In the genomic region with DNA sequence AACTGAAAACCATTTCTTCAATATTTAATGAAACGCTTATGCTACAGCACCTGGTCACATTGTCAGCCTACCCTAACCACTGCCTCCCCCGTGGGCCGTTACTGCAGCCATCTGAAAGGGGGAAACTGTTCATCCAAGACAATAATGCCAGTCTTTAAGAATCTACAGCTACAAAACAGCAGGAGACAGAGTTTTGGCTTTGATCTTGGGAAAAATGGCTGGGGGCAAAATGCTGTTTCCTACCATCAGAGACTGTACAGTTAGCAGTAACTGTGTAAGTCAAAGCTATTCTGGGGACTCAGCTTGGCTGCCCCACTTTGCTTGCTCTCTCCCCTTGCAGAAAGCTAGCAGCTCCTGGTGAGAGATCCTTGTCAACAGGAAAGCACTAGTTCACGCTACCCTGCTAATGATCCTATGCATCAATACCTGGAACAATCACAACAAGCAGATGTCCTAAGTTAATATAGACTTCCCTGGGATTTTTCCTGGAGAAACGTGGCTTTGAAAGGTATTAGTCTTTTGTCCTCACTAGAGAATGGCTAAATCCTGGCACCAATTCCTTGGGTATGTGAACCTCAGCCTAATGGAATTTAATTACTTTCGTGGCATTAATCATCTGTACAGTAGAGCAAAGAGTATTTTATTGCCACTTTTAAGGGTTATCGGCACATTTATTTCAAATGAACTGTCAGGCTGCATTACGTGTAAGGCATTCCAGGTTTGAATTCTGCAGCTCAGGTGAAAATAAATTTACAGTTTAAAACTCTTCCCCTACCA, we compare ENCODE assay signal across 20 mouse cellular contexts.
DNase-seq lines count a peak whose midpoint lies in the region; ATAC-seq and TF ChIP-seq lines count a peak whose summit lies in the region.
"Had no signal": no experiment of that assay in that cellular context is flagged by ENCODE, and none has a peak within 500 bp of the region (broad histone marks: within the 10 kb centered on the region; RNA-seq: fewer than 3 reads in every experiment).

No protein-coding gene starts in this region.

- H3K27ac ChIP-seq in forebrain, embryonic 14.5 days (ENCODE audit: low read depth, low read length), result peak overlapping the region; percentile 10; the same call in 1 of the 2 replicates
- no peak overlapping the region for H3K27ac ChIP-seq in forebrain, postnatal 0 days (ENCODE audit: low read depth, low read length)
- no peak overlapping the region for H3K27ac ChIP-seq in limb, embryonic 11.5 days (replicated peaks; ENCODE audit: low read depth, low read length)
- H3K27ac ChIP-seq in limb, embryonic 10.5 days, result no peak overlapping the region
- H3K27ac ChIP-seq in midbrain, embryonic 15.5 days, result peak overlapping the region; percentile 52
- H3K27ac ChIP-seq: gastrocnemius, adult 2 months; heart, embryonic 10.5 days; liver, embryonic 12.5 days; macrophage had no signal

- peak; percentile 44; the same call in 1 of the 2 replicates for ATAC-seq in forebrain, embryonic 14.5 days
- no peak for ATAC-seq in forebrain, postnatal 0 days
- ATAC-seq in limb, embryonic 11.5 days (ENCODE audit: insufficient number of reproducible peaks, low FRiP score, low TSS enrichment, low read depth), result no peak
- peak; percentile 71; the same call in 1 of the 2 replicates for ATAC-seq in midbrain, embryonic 15.5 days (replicated peaks)
- ATAC-seq in inflammation-experienced regulatory T-cells, adult 6 months, result no peak
- ATAC-seq: liver, embryonic 12.5 days had no signal

- no peaks in the 10 kb centered on the region for H3K27me3 ChIP-seq in forebrain, embryonic 14.5 days (replicated peaks; ENCODE audit: control insufficient read depth, insufficient read depth, low read length)
- H3K27me3 ChIP-seq in forebrain, postnatal 0 days (ENCODE audit: insufficient read depth, low read length), result no peaks in the 10 kb centered on the region
- H3K27me3 ChIP-seq in limb, embryonic 11.5 days (ENCODE audit: control insufficient read depth, insufficient read depth, low read length), result no peaks in the 10 kb centered on the region
- H3K27me3 ChIP-seq in limb, embryonic 10.5 days (ENCODE audit: low read depth, poor library complexity, severe bottlenecking), result 0 out of 2 replicates have a peak, but pooled peaks cover 6% of the 10 kb centered on the region
- no peaks in the 10 kb centered on the region for H3K27me3 ChIP-seq in midbrain, embryonic 15.5 days (replicated peaks)
- H3K27me3 ChIP-seq: CH12.LX; liver, embryonic 12.5 days had no signal

- H3K9ac ChIP-seq in forebrain, embryonic 14.5 days (ENCODE audit: low read length), result no peak overlapping the region
- no peak overlapping the region for H3K9ac ChIP-seq in forebrain, postnatal 0 days
- H3K9ac ChIP-seq in limb, embryonic 11.5 days (ENCODE audit: low read length), result no peak overlapping the region
- H3K9ac ChIP-seq in midbrain, embryonic 15.5 days, result no peak overlapping the region
- H3K9ac ChIP-seq: liver, embryonic 12.5 days had no signal

- peaks cover 6% of the 10 kb centered on the region; the same call in 1 of the 2 replicates for H3K4me1 ChIP-seq in forebrain, embryonic 14.5 days (ENCODE audit: control insufficient read depth, insufficient read depth, low read length)
- no peaks in the 10 kb centered on the region for H3K4me1 ChIP-seq in forebrain, postnatal 0 days (ENCODE audit: insufficient read depth)
- H3K4me1 ChIP-seq in limb, embryonic 11.5 days (ENCODE audit: control insufficient read depth, insufficient read depth, low read length), result no peaks in the 10 kb centered on the region; the same call in 1 of the 2 replicates
- H3K4me1 ChIP-seq in limb, embryonic 10.5 days, result peaks cover 9% of the 10 kb centered on the region
- H3K4me1 ChIP-seq in midbrain, embryonic 15.5 days, result peaks cover 8% of the 10 kb centered on the region
- H3K4me1 ChIP-seq: heart, embryonic 10.5 days; liver, embryonic 12.5 days had no signal

- no peaks in the 10 kb centered on the region for H3K9me3 ChIP-seq in forebrain, embryonic 14.5 days (replicated peaks; ENCODE audit: control insufficient read depth, low read length)
- no peaks in the 10 kb centered on the region for H3K9me3 ChIP-seq in forebrain, postnatal 0 days (ENCODE audit: low read length)
- no peaks in the 10 kb centered on the region for H3K9me3 ChIP-seq in limb, embryonic 11.5 days (ENCODE audit: control insufficient read depth, low read length)
- H3K9me3 ChIP-seq in limb, embryonic 10.5 days (replicated peaks), result no peaks in the 10 kb centered on the region
- no peaks in the 10 kb centered on the region for H3K9me3 ChIP-seq in midbrain, embryonic 15.5 days
- H3K9me3 ChIP-seq: heart, embryonic 10.5 days; liver, embryonic 12.5 days had no signal

- no peak overlapping the region for H3K4me3 ChIP-seq in forebrain, embryonic 14.5 days (ENCODE audit: low read depth, low read length)
- H3K4me3 ChIP-seq in forebrain, postnatal 0 days (ENCODE audit: low read depth, low read length), result no peak overlapping the region
- no peak overlapping the region for H3K4me3 ChIP-seq in limb, embryonic 11.5 days (ENCODE audit: low read depth, low read length)
- no peak overlapping the region for H3K4me3 ChIP-seq in limb, embryonic 10.5 days
- H3K4me3 ChIP-seq in midbrain, embryonic 15.5 days, result no peak overlapping the region
- H3K4me3 ChIP-seq: gastrocnemius, adult 2 months; heart, embryonic 10.5 days; liver, embryonic 12.5 days had no signal

- 28% methylated on average over 8 of the region's 8 CpGs for WGBS in forebrain, embryonic 14.5 days
- 26% methylated on average over 8 of the region's 8 CpGs for WGBS in forebrain, postnatal 0 days
- 41% methylated on average over 8 of the region's 8 CpGs for WGBS in limb, embryonic 11.5 days
- 62% methylated on average over 8 of the region's 8 CpGs for WGBS in limb, embryonic 10.5 days
- WGBS in midbrain, embryonic 15.5 days, result 45% methylated on average over 8 of the region's 8 CpGs

- no peaks in the 10 kb centered on the region for H3K36me3 ChIP-seq in forebrain, embryonic 14.5 days (ENCODE audit: control insufficient read depth, insufficient read depth, low read length)
- no peaks in the 10 kb centered on the region for H3K36me3 ChIP-seq in forebrain, postnatal 0 days (ENCODE audit: insufficient read depth)
- no peaks in the 10 kb centered on the region for H3K36me3 ChIP-seq in limb, embryonic 11.5 days (ENCODE audit: control insufficient read depth, insufficient read depth, low read length)
- no peaks in the 10 kb centered on the region for H3K36me3 ChIP-seq in limb, embryonic 10.5 days
- H3K36me3 ChIP-seq in midbrain, embryonic 15.5 days (replicated peaks), result no peaks in the 10 kb centered on the region
- H3K36me3 ChIP-seq: heart, embryonic 10.5 days; liver, embryonic 12.5 days had no signal

- TF ChIP-seq CTCF in forebrain, postnatal 0 days (IDR thresholded peaks at IDR 0.05; ENCODE audit: low read depth), result no peak

- peak; percentile 40 for DNase-seq in forebrain, embryonic 14.5 days (ENCODE audit: low spot score)
- DNase-seq in forebrain, postnatal 0 days, result no peak
- peak; percentile 28 for DNase-seq in limb, embryonic 11.5 days (ENCODE audit: low spot score)
- DNase-seq in limb, embryonic 10.5 days (ENCODE audit: low spot score), result no peak
- DNase-seq in R1 (ENCODE audit: low read depth, low spot score), result peak; percentile 17
- DNase-seq in left cerebral cortex, postnatal 4 days, result no peak
- DNase-seq: adrenal gland, adult 8-10 months; cerebellum, postnatal 14 days; gastrocnemius, adult 2 months; kidney, adult 2 months; kidney, postnatal 14 days; lung, adult 2 months; right cerebral cortex, postnatal 14 days; thymus, postnatal 36 days had no signal

- H3K4me2 ChIP-seq in forebrain, embryonic 14.5 days (ENCODE audit: low read length), result no peak overlapping the region
- no peak overlapping the region for H3K4me2 ChIP-seq in forebrain, postnatal 0 days (ENCODE audit: low read depth)
- H3K4me2 ChIP-seq in limb, embryonic 11.5 days (ENCODE audit: low read depth, severe bottlenecking), result no peak overlapping the region
- H3K4me2 ChIP-seq in midbrain, embryonic 15.5 days, result no peak overlapping the region
- H3K4me2 ChIP-seq: liver, embryonic 12.5 days had no signal

- intact Hi-C loops in left cerebral cortex, postnatal 4 days (cut with DNase I), result no loop called here

Comparison
In these comparisons a context has a peak if more than half of its experiments do, and no peak if none do; other contexts are left out.
1. ATAC-seq: peak in forebrain, embryonic 14.5 days (single experiment) and midbrain, embryonic 15.5 days (single experiment); none in forebrain, postnatal 0 days (single experiment), limb, embryonic 11.5 days (single experiment) and inflammation-experienced regulatory T-cells, adult 6 months (single experiment).
2. DNase-seq: peak in forebrain, embryonic 14.5 days (single experiment), limb, embryonic 11.5 days (single experiment) and R1 (single experiment); none in forebrain, postnatal 0 days (single experiment), limb, embryonic 10.5 days (single experiment) and left cerebral cortex, postnatal 4 days (single experiment).
3. H3K27ac ChIP-seq: peak in forebrain, embryonic 14.5 days (single experiment) and midbrain, embryonic 15.5 days (single experiment); none in forebrain, postnatal 0 days (single experiment), limb, embryonic 11.5 days (single experiment) and limb, embryonic 10.5 days (single experiment).